Mouse (Mus musculus) megakaryocyte, embryonic 14.5 days (primary cell): Measurements from ENCODE around the gene Gm49394.

ENCODE experiments used
- FLI1 ChIP-seq: IDR thresholded peaks from 2 replicates; pipeline ENCODE4 v1.6.1; 2012; ENCODE audit warnings: low read length, inconsistent platforms, mixed read lengths
- GATA1 ChIP-seq: IDR thresholded peaks from 3 replicates; pipeline ENCODE4 v1.6.1; 2012; ENCODE audit warnings: mixed read lengths, low read length, inconsistent platforms, borderline replicate concordance

GRCm38 (mm10) chr7:142658681-142659180 lies 11.0 kb downstream of the Gm49394 start:
- no peak for TF ChIP-seq GATA1
- TF ChIP-seq FLI1 = no peak
